Mouse (Mus musculus) small intestine, adult 2 months (tissue): ENCODE results near the gene Pcx.

Experiments
- CTCF ChIP-seq: fragments of 200-500 bp; IDR thresholded peaks from 2 replicates; pipeline ENCODE4 v1.5.1; 2012; ENCODE audit warnings: low read depth, mild to moderate bottlenecking, control low read depth, inconsistent platforms, low read length, moderate library complexity, mixed read lengths; ENCODE audit not compliant: insufficient replicate concordance, insufficient read length; ENCODE audit errors: extremely low read depth
- POLR2A ChIP-seq: fragments of 200-500 bp; IDR thresholded peaks from 2 replicates; pipeline ENCODE4 v1.6.1; 2012; ENCODE audit warnings: low read depth, mild to moderate bottlenecking, control low read depth, inconsistent platforms, low read length, moderate library complexity

DNA sequence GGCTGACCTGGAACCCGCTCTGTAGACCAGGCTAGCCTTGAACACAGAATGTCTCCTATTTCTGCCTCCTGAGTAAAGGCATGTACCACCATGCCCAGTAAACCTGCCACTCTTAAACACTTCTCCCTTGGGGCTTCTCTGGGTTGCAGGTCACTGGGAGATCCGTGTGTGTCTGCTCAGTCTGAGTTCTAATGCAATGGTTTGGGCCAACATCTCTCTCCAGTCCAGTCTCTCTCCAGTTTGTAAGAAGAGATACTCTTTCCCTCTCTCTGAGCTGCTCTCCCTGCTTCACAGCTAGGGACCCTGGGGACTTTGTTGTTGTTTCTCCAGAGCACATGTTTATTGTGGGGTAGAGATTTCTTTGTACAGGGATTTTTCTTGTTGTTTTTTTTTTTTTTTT lies 6.0 kb downstream of the Pcx start:
- no peak for TF ChIP-seq POLR2A
- TF ChIP-seq CTCF, result no peak
